Comparison of ENCODE assay signal across 9 mouse cellular contexts in genomic region chr12:13100505-13101354, GRCm38 (mm10).
A peak's percentile ranks its signal among the peaks of the same experiment; 100 is the strongest.
DNase-seq lines count a peak whose midpoint lies in the region; ATAC-seq and TF ChIP-seq lines count a peak whose summit lies in the region.
"Had no signal": no experiment of that assay in that cellular context is flagged by ENCODE, and none has a peak within 500 bp of the region (broad histone marks: within the 10 kb centered on the region; RNA-seq: fewer than 3 reads in every experiment).

No protein-coding gene starts in this region.

- no peak for TF ChIP-seq CTCF in lung, adult 2 months (IDR thresholded peaks at IDR 0.05; ENCODE audit: insufficient read depth, low read length)
- TF ChIP-seq CTCF in midbrain, postnatal 0 days (IDR thresholded peaks at IDR 0.05): no peak

- H3K27ac ChIP-seq in lung, embryonic 15.5 days: peak overlapping the region; percentile 73
- peak overlapping the region; percentile 65 for H3K27ac ChIP-seq in embryonic facial prominence, embryonic 10.5 days (replicated peaks)
- H3K27ac ChIP-seq in midbrain, postnatal 0 days (ENCODE audit: low read depth, low read length): no peak overlapping the region

- H3K9ac ChIP-seq in lung, embryonic 15.5 days: no peak overlapping the region
- H3K9ac ChIP-seq in midbrain, postnatal 0 days (replicated peaks; ENCODE audit: low read length, poor library complexity, severe bottlenecking): no peak overlapping the region

- no peak overlapping the region for H3K4me3 ChIP-seq in lung, embryonic 15.5 days
- no peak overlapping the region for H3K4me3 ChIP-seq in lung, adult 2 months (replicated peaks; ENCODE audit: extremely low read depth, low read depth, low read length)
- no peak overlapping the region for H3K4me3 ChIP-seq in embryonic facial prominence, embryonic 10.5 days
- H3K4me3 ChIP-seq in midbrain, postnatal 0 days (ENCODE audit: low read depth, low read length): no peak overlapping the region

- WGBS in lung, embryonic 15.5 days: 19% methylated on average over 12 of the region's 12 CpGs
- WGBS in lung, adult 2 months: 52% methylated on average over 12 of the region's 12 CpGs
- 36% methylated on average over 12 of the region's 12 CpGs for WGBS in embryonic facial prominence, embryonic 10.5 days
- 36% methylated on average over 12 of the region's 12 CpGs for WGBS in midbrain, postnatal 0 days

- DNase-seq in lung, adult 2 months: no peak
- peak; percentile 30 for DNase-seq in embryonic facial prominence, embryonic 10.5 days (ENCODE audit: low spot score)
- peak; percentile 41 for DNase-seq in kidney, postnatal 10 days
- peak; percentile 52 for DNase-seq in midbrain, postnatal 0 days (ENCODE audit: low spot score)
- no peak for DNase-seq in cerebellum, adult 18-20 months

- H3K4me2 ChIP-seq in lung, embryonic 15.5 days: no peak overlapping the region
- H3K4me2 ChIP-seq in midbrain, postnatal 0 days (ENCODE audit: low read depth, low read length, poor library complexity, severe bottlenecking): no peak overlapping the region

- ATAC-seq in lung, embryonic 15.5 days (ENCODE audit: borderline replicate concordance, extremely low read depth, low FRiP score, low TSS enrichment): peak; percentile 78
- no peak for ATAC-seq in midbrain, postnatal 0 days (ENCODE audit: low FRiP score)
- ATAC-seq in monocyte, adult 5-6 weeks (replicated peaks; ENCODE audit: insufficient number of reproducible peaks, low FRiP score, low TSS enrichment, poor library complexity, severe bottlenecking): no peak
- no peak for ATAC-seq in inflammation-experienced regulatory T-cells, adult 6 months

- H3K9me3 ChIP-seq in lung, embryonic 15.5 days: no peaks in the 10 kb centered on the region
- H3K9me3 ChIP-seq in embryonic facial prominence, embryonic 10.5 days: no peaks in the 10 kb centered on the region
- no peaks in the 10 kb centered on the region for H3K9me3 ChIP-seq in midbrain, postnatal 0 days (ENCODE audit: low read length)
- H3K9me3 ChIP-seq: G1E had no signal

- H3K4me1 ChIP-seq in lung, embryonic 15.5 days: peaks cover 16% of the 10 kb centered on the region
- H3K4me1 ChIP-seq in lung, adult 2 months (ENCODE audit: control insufficient read depth, insufficient read depth, low read length): no peaks in the 10 kb centered on the region
- H3K4me1 ChIP-seq in embryonic facial prominence, embryonic 10.5 days: peaks cover 17% of the 10 kb centered on the region
- 0 out of 2 replicates have a peak, but pooled peaks cover 3% of the 10 kb centered on the region for H3K4me1 ChIP-seq in midbrain, postnatal 0 days (ENCODE audit: insufficient read depth, low read length)

- no peaks in the 10 kb centered on the region for H3K27me3 ChIP-seq in lung, embryonic 15.5 days
- no peaks in the 10 kb centered on the region for H3K27me3 ChIP-seq in embryonic facial prominence, embryonic 10.5 days (replicated peaks; ENCODE audit: low read depth, poor library complexity, severe bottlenecking)
- H3K27me3 ChIP-seq in midbrain, postnatal 0 days (ENCODE audit: insufficient read depth, low read length): no peaks in the 10 kb centered on the region

- H3K36me3 ChIP-seq in lung, embryonic 15.5 days: no peaks in the 10 kb centered on the region
- no peaks in the 10 kb centered on the region for H3K36me3 ChIP-seq in embryonic facial prominence, embryonic 10.5 days (replicated peaks)
- no peaks in the 10 kb centered on the region for H3K36me3 ChIP-seq in midbrain, postnatal 0 days (ENCODE audit: insufficient read depth, low read length)
- H3K36me3 ChIP-seq: G1E had no signal

- no peak for TF ChIP-seq POLR2A in lung, adult 2 months (IDR thresholded peaks at IDR 0.05; ENCODE audit: borderline replicate concordance, extremely low read depth, low read depth, low read length)

Comparison
In these comparisons a context has a peak if more than half of its experiments do, and no peak if none do; other contexts are left out.
1. DNase-seq: peak in embryonic facial prominence, embryonic 10.5 days (single experiment), kidney, postnatal 10 days (single experiment) and midbrain, postnatal 0 days (single experiment); none in lung, adult 2 months (single experiment) and cerebellum, adult 18-20 months (0 of 2).